Mouse (Mus musculus): ENCODE data around the gene Pars2.

DNA sequence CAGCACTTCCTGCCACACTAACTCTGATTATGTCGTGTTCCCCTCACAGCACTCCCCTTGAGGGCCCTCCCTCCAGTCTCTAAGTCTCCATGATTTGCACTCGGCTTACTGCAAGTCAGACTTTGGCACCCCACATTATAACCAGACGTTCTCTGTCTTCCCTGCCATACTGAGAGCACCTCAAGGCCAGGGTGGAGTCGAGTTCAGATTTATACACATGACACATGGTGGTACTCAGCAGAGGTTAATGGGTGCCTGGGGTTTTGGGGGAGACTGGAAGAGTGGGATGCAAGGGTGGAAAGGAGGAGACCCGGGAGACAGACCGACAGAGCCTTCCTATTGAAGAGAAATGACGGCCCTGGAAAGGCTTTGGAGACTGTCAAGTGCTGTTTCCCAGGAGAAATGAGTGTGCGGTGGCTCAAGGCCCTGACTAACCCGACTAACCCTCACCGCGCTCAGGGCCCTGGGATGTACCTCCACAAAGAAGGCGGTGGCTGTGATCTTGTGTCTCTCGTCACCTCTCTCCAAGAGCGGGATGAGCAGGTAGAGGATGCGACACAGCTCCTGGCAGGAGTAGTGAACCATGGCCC lies 43.1 kb downstream of the Pars2 start:
- no peak for TF ChIP-seq CTCF (IDR thresholded peaks at IDR 0.05; ENCODE audit: insufficient read depth, low read depth, low read length)
- no peak for TF ChIP-seq POLR2A (IDR thresholded peaks at IDR 0.05; ENCODE audit: insufficient read depth, low read depth, low read length)
